Mouse (Mus musculus) liver, adult 2 months (tissue): ENCODE measurements at regions not wholly inside any gene's neighbourhood (a gene's known extent, or its start where the extent isn't known, plus 50 kb on each side); places are given as distances from the start of the nearest gene placed in this dataset.

Experiments used
- CTCF ChIP-seq: fragments of 200-500 bp; IDR thresholded peaks from 2 replicates; pipeline ENCODE4 v1.5.1; 2011; ENCODE audit warnings: low read depth, low read length, control low read depth
- POLR2A ChIP-seq: fragments of 200-500 bp; IDR thresholded peaks from 2 replicates; pipeline ENCODE4 v1.6.1; 2011; ENCODE audit warnings: low read length, control low read depth; ENCODE audit not compliant: insufficient read depth; ENCODE audit errors: extremely low read depth

- no peak for TF ChIP-seq CTCF
- TF ChIP-seq POLR2A = no peak
Observed at GRCm38 (mm10) chr12:10525934-10526333, 135.4 kb downstream of the Rdh14 start.
